Mouse (Mus musculus): ENCODE data around the gene Olfr115. TPM values are rescaled to one million over a fixed set of nuclear protein-coding genes. Genes with fewer than 3 reads are reported as not detected.

The Olfr115 gene
- not detected in 2 replicates for polyA plus RNA-seq (2021; fragmentation: Nextera tagmentation)
- long read RNA-seq, experiment 1: 0 reads
- long read RNA-seq, experiment 2: 0 reads

DNA sequence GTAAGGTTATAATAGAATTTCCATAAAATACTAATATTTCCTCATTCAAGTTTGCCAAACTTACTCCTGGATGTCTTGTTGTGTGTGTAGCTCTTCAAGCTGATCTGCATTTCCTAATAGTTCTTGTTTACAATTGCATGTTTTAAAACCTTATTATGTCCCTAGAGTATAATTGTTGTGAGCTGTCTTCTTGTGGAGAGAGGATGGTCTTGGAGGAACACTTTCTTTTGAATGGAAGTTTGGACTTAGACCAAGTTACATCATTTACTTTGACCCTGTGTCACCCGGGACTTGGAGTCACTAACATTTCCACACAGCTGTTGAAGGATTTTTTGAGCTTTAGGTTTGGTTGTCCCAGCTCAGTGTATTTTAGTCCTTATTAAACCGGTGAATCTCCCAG lies at the start of gene Olfr115, which contains the start of gene Olfr116:
Olfr115 (minus strand) TSS at position 101 of the 400 bp plus-strand sequence.
Olfr116 (minus strand) TSS at position 191 of the 400 bp plus-strand sequence.

DNA sequence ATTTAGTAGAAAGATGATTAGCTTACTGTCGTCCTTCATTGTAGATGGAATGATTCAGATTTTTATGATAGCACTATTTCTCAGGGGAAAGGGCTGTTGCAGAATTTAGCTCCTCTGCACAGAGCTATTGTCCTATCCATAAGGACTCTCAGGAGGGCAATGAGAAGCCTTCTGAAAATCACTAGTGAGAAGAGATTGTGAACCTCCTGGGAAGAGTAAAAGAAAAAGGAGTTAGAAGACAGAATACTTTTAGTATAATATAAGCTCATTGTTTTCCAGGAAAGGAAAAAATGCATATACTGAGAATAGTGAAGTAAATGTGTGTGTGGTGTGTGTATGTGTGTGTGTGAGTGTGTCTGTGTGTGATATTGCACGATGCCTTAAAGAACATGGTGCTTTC lies 39.8 kb upstream of the Olfr115 start, which contains the start of gene Olfr118:
Olfr118 (plus strand) TSS at position 301 of the 400 bp plus-strand sequence.

GRCm38 (mm10) chr17:37663682-37664081 lies 36.8 kb upstream of the Olfr115 start, which contains the start of gene Olfr117:
Olfr117 (minus strand) TSS chr17:37663782.

GRCm38 (mm10) chr17:37592643-37593042 lies 34.3 kb downstream of the Olfr115 start, which contains the start of gene Olfr114:
Olfr114 (minus strand) TSS chr17:37592743.

GRCm38 (mm10) chr17:37577563-37577962 lies 49.3 kb downstream of the Olfr115 start, which contains the start of gene Olfr113:
Olfr113 (minus strand) TSS chr17:37577663.

DNA sequence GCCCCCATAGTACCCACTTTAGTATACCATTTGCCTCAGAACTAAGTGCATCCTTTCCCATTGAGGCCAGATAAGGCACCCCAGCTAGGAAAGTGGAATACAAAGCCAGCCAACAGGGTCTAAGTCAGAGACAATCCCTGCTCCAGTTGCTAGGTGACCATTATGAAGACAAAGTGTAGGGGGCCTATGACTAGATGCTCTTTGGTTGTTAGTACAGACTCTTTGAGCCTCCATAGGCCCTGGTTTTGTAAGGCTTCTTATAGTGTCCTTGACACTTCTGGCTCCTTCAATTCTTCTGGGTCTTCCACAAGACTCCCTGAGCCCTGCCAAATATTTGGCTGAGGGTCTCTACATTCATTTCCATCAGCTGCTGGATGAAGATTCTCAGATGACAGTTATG lies 57.6 kb downstream of the Olfr115 start, which contains the start of gene Olfr112:
Olfr112 (minus strand) TSS at position 101 of the 400 bp plus-strand sequence.

Other genes starting within 250 kb of the Olfr115 start
- not detected in 2 replicates for gene Olfr105-ps, start 248.1 kb downstream of the Olfr115 start, polyA plus RNA-seq (2021; fragmentation: Nextera tagmentation)
- not detected in 2 replicates for gene Olfr106-ps, start 236.7 kb downstream of the Olfr115 start, polyA plus RNA-seq (2021; fragmentation: Nextera tagmentation)
- gene Olfr107, start 227.9 kb downstream of the Olfr115 start, polyA plus RNA-seq (2021; fragmentation: Nextera tagmentation): not detected in 2 replicates
- gene Olfr108, start 181.6 kb downstream of the Olfr115 start, polyA plus RNA-seq (2021; fragmentation: Nextera tagmentation): not detected in 2 replicates
- gene Olfr109, start 168.2 kb downstream of the Olfr115 start, polyA plus RNA-seq (2021; fragmentation: Nextera tagmentation): not detected in 2 replicates
- gene H2-M2, start 143.6 kb downstream of the Olfr115 start, polyA plus RNA-seq (2021; fragmentation: Nextera tagmentation): not detected in 2 replicates
- not detected in 2 replicates for gene Olfr110, start 134.6 kb downstream of the Olfr115 start, polyA plus RNA-seq (2021; fragmentation: Nextera tagmentation)
- gene Olfr111, start 119.1 kb downstream of the Olfr115 start, polyA plus RNA-seq (2021; fragmentation: Nextera tagmentation): 0.11 TPM in 1 of 2 replicates, not detected in the other
- not detected in 2 replicates for gene Olfr112, start 57.7 kb downstream of the Olfr115 start, polyA plus RNA-seq (2021; fragmentation: Nextera tagmentation)
- gene Olfr113, start 49.4 kb downstream of the Olfr115 start, polyA plus RNA-seq (2021; fragmentation: Nextera tagmentation): not detected in 2 replicates
- gene Olfr114, start 34.4 kb downstream of the Olfr115 start, polyA plus RNA-seq (2021; fragmentation: Nextera tagmentation): not detected in 2 replicates
- gene Olfr116, start 90 bp upstream of the Olfr115 start, polyA plus RNA-seq (2021; fragmentation: Nextera tagmentation): not detected in 2 replicates
- gene Olfr117, start 36.7 kb upstream of the Olfr115 start, polyA plus RNA-seq (2021; fragmentation: Nextera tagmentation): not detected in 2 replicates
- gene Olfr118, start 39.9 kb upstream of the Olfr115 start, polyA plus RNA-seq (2021; fragmentation: Nextera tagmentation): not detected in 2 replicates
- gene Olfr119, start 69.5 kb upstream of the Olfr115 start, polyA plus RNA-seq (2021; fragmentation: Nextera tagmentation): not detected in 2 replicates
- gene Olfr120, start 94.7 kb upstream of the Olfr115 start, polyA plus RNA-seq (2021; fragmentation: Nextera tagmentation): not detected in 2 replicates
- not detected in 2 replicates for gene Olfr121, start 121.7 kb upstream of the Olfr115 start, polyA plus RNA-seq (2021; fragmentation: Nextera tagmentation)
- not detected in 2 replicates for gene Olfr122, start 141.5 kb upstream of the Olfr115 start, polyA plus RNA-seq (2021; fragmentation: Nextera tagmentation)
- not detected in 2 replicates for gene Olfr123, start 166.4 kb upstream of the Olfr115 start, polyA plus RNA-seq (2021; fragmentation: Nextera tagmentation)
- not detected in 2 replicates for gene Olfr124, start 172.8 kb upstream of the Olfr115 start, polyA plus RNA-seq (2021; fragmentation: Nextera tagmentation)
- 0.10 TPM in 1 of 2 replicates, not detected in the other for gene Olfr125, start 205.8 kb upstream of the Olfr115 start, polyA plus RNA-seq (2021; fragmentation: Nextera tagmentation)
- gene Olfr126, start 220.4 kb upstream of the Olfr115 start, polyA plus RNA-seq (2021; fragmentation: Nextera tagmentation): not detected in 2 replicates

Measured in left cerebral cortex, adult 6 months (tissue).